Mouse (Mus musculus): ENCODE results near the gene Hirip3. TPM values are rescaled to one million over a fixed set of nuclear protein-coding genes. Genes with fewer than 3 reads are reported as not detected.

Gene Hirip3
- polyA plus RNA-seq, 1 experiment from 2014 or later, result 19.0 TPM

DNA sequence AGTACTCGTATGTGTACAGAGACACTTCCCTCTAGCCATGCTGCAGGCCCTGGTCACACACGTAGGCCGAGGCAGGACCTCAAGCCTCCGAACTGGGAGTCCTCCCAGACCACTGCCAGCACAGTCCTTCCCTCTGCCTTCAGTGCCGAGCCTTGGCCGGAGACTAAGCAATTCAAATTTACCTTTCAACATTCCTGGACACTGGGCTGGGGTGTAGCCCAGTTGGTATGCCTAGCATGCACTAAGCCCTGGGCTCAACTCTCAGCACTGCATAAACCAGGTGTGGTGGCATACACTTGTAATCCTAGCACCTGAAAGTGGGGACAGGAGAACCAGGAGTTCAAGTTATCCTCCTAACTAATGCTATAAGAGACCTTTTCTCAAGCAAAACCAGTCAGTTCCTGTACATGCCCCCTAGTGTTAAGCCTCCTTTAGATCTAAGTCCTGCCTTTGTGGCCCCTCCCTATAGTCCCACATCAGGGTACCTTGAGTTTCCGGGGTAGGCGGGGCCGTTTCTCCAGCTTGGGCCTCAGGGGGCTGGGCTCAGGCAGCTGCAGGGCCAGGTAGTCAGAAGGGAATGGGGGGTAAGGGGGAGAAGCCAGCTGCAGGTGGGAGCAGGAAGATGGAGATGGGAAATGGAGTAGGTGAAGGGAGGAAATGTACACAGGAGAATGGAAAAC lies 4.9 kb upstream of the Hirip3 start:
- Histone ChIP-seq H3K36me3 (peaks cover 76% of the 10 kb centered on the region), H3K9ac (no peak overlapping the region), H3K9me3 (no peaks in the 10 kb centered on the region), H3K27ac (replicated peaks) (no peak overlapping the region), H3K4me3 (no peak overlapping the region), H3K27me3 (no peaks in the 10 kb centered on the region), H3K4me2 (no peak overlapping the region), H3K4me1 (replicated peaks) (peaks cover 11% of the 10 kb centered on the region)
- WGBS, result 75% methylated on average over 9 of the region's 9 CpGs
- ATAC-seq (ENCODE audit: low read depth), result no peak

DNA sequence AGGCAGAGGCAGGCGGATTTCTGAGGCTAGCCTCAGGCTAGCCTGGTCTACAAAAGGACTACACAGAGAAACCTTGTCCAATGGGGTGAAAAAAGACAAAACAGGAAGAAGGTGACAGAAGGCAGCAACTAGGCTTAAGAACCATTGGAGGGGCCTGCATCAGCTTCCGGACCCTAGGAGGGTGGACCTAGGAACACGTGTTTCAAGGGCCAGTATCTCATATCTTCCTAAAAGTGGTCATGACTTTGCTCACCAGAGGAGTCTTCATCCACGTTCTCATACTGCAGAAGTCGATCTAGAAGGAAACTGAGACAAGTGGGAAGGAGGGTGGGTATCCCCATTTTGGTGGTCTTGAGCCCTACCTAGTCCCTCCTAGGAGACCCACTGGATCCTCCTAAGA lies 785 bp upstream of the Hirip3 start:
- Histone ChIP-seq H3K9ac (peak overlapping the region; percentile 77), H3K27ac (replicated peaks) (peak overlapping the region; percentile 84; the same call in 1 of the 2 replicates), H3K4me2 (peak overlapping the region; percentile 89), H3K4me1 (replicated peaks) (peaks cover 31% of the 10 kb centered on the region), H3K36me3 (peaks cover 59% of the 10 kb centered on the region), H3K27me3 (no peaks in the 10 kb centered on the region), H3K4me3 (peak overlapping the region; percentile 64), H3K9me3 (no peaks in the 10 kb centered on the region)
- WGBS, result 77% methylated on average over 5 of the region's 5 CpGs
- ATAC-seq (ENCODE audit: low read depth), result no peak

DNA sequence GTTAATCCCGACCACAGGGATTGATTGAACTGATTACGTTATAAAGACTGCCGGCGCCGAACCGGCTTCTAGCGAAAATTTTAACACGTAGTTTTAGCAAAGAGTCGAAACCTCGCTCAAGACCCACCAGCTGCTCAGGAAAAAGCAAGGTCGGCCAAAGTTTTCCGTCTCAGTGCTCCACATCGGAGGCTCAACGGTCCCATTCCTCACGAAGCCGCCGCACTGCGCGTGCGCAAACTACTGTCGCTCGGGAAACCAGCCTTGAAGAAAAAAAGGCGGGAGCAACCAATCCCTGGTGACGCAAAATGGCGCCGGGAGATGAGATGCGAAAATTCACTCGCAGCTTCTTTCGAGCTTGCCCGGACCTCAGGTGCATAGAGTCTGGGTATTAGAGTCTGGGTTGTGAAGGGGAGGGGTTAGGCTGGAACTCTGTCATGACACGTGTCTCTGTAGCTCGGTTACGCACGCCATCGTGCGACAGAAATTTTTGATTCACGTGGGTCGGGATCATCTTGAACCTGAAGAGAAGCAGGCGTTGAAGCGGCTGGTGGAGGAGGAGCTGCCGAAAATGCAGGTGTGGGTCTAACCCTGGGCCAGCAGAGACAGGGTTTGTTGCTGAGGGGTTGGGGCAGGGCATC lies 494 bp downstream of the Hirip3 start, which contains the start of gene Ino80e:
Gene Ino80e, minus strand, starts transcription at position 231 of the 638 bp plus-strand sequence.
- peak; percentile 76 for ATAC-seq (ENCODE audit: low read depth)
- peak within 1 kb of the TSS; percentile 84 for H3K27ac ChIP-seq (replicated peaks)
- peak within 1 kb of the TSS; percentile 89 for H3K4me2 ChIP-seq
- H3K27me3 ChIP-seq, result no peaks in the 10 kb centered on the region
- H3K4me1 ChIP-seq (replicated peaks), result peaks cover 31% of the 10 kb centered on the region
- peak within 1 kb of the TSS; percentile 64 for H3K4me3 ChIP-seq
- WGBS, result under 1% methylated on average over 41 of the region's 41 CpGs
- H3K9me3 ChIP-seq, result no peaks in the 10 kb centered on the region
- peaks cover 59% of the 10 kb centered on the region for H3K36me3 ChIP-seq
- H3K9ac ChIP-seq, result peak within 1 kb of the TSS; percentile 77

DNA sequence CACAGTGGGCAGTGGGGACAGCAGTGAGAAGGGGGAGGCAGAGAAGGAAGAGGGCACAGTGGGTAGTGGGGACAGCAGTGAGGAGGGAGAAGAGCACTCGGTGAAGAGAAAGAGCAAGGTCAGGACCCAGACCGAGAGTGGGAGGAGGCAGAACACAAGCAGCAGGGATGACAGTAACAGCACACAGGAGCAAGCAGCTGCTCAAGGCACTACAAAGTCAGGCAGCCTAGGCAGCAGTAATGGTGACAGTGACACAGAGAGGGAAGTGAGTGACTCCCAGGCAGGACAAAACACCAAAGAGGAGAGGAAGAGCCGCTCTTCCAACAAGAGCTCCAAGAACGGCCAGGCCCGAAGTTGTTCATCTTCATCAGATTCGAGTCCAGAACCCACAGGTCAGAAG lies 2.0 kb downstream of the Hirip3 start:
- H3K36me3 ChIP-seq, result peaks cover 63% of the 10 kb centered on the region
- no peaks in the 10 kb centered on the region for H3K9me3 ChIP-seq
- peaks cover 31% of the 10 kb centered on the region for H3K4me1 ChIP-seq (replicated peaks)
- peak overlapping the region; percentile 77 for H3K9ac ChIP-seq
- 58% methylated on average over 6 of the region's 6 CpGs for WGBS
- H3K27me3 ChIP-seq, result no peaks in the 10 kb centered on the region
- H3K4me2 ChIP-seq, result peak overlapping the region; percentile 89
- 0 out of 2 replicates have a peak overlapping the region, but pooled peaks have one; percentile 84 for H3K27ac ChIP-seq (replicated peaks)
- ATAC-seq (ENCODE audit: low read depth), result no peak
- no peak overlapping the region for H3K4me3 ChIP-seq

DNA sequence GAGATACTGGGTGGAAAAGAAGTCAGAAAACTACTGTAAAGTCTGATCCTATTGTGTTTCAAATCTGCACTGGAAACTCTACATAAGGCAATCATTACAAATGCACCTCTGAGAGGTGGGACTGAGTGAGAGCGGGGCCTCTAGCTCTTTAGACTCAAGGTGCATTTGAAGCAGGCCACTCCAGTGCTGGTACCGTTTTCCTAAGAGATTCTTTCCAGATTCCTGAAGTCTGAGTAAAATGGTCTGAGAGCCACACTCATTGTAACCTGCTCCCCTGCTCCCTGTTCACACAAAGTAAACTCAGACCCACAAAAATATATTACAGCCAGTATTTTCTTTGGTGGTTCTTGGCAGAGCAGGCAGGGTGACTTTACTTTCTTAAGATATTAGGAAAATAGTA lies 5.8 kb downstream of the Hirip3 start:
- peaks cover 89% of the 10 kb centered on the region for H3K36me3 ChIP-seq
- ATAC-seq (ENCODE audit: low read depth), result no peak
- 88% methylated on average over 2 of the region's 2 CpGs for WGBS
- no peaks in the 10 kb centered on the region for H3K27me3 ChIP-seq
- H3K4me2 ChIP-seq, result no peak overlapping the region
- H3K4me1 ChIP-seq (replicated peaks), result peaks cover 19% of the 10 kb centered on the region
- H3K9me3 ChIP-seq, result no peaks in the 10 kb centered on the region
- no peak overlapping the region for H3K9ac ChIP-seq
- H3K27ac ChIP-seq (replicated peaks), result no peak overlapping the region
- H3K4me3 ChIP-seq, result no peak overlapping the region

DNA sequence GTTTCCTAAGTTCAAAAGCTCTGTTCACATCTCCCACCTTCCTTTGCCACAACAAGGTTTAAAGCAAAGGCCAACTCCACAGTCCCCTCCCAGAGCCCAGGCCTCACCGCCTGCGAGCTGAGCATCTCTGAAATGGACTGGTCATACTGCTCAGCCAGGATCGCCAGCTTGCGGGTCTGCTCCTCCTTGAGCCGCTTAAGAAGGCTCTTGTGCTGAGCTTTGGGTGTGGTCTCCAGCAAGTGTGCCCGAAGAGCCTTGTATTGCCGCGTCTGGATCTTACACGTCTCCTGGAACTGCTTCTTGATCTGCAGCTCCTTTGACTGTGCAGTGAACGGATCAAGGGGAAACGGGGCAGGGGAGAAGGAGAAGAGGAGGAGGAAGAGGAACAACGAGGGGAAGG lies 6.2 kb downstream of the Hirip3 start:
- Histone ChIP-seq H3K9ac (no peak overlapping the region), H3K4me3 (no peak overlapping the region), H3K27ac (replicated peaks) (no peak overlapping the region), H3K9me3 (no peaks in the 10 kb centered on the region), H3K4me2 (no peak overlapping the region), H3K4me1 (replicated peaks) (peaks cover 15% of the 10 kb centered on the region), H3K36me3 (peaks cover 94% of the 10 kb centered on the region), H3K27me3 (no peaks in the 10 kb centered on the region)
- 92% methylated on average over 12 of the region's 12 CpGs for WGBS
- ATAC-seq (ENCODE audit: low read depth), result no peak

DNA sequence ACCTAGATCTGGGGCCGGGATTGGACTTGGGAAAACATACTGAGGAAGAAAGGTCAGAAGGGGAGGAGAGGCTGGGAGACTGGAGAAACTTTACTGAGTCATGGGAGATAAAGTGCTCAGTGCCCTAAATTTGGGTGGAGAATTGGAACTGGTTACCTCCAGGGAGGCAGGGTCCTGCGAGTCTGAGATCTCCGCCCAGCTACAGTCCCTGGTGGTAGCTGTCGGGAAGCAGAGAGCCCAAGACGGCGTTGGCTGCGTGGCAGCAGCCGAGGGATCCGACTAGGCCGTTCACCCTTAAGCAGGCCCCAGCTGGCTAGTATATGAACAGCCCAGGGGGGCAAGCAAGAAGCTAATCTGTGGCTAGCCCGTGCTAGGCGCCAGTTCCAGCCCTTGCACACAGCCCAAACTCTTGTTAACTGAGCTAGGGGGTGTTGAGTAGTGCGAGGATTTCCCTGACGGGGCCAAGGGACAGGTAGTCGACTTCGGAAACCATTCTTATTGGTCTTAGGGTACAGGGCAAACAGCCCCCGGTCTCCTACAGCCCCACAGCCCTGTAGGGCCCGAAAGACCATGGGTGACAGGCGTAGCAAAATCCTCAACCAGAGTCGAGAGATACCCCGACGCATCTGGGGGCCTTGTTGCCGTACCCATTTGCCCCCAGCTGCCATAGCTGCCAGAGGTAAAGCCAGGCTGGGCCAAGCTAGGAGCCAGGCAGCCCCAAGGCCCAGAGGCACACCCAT lies 8.2 kb downstream of the Hirip3 start:
- Histone ChIP-seq H3K4me1 (replicated peaks) (no peaks in the 10 kb centered on the region), H3K36me3 (peaks cover 100% of the 10 kb centered on the region), H3K27me3 (no peaks in the 10 kb centered on the region), H3K9ac (no peak overlapping the region), H3K27ac (replicated peaks) (no peak overlapping the region), H3K4me3 (no peak overlapping the region), H3K4me2 (no peak overlapping the region), H3K9me3 (no peaks in the 10 kb centered on the region)
- ATAC-seq (ENCODE audit: low read depth), result no peak
- 91% methylated on average over 23 of the region's 23 CpGs for WGBS

DNA sequence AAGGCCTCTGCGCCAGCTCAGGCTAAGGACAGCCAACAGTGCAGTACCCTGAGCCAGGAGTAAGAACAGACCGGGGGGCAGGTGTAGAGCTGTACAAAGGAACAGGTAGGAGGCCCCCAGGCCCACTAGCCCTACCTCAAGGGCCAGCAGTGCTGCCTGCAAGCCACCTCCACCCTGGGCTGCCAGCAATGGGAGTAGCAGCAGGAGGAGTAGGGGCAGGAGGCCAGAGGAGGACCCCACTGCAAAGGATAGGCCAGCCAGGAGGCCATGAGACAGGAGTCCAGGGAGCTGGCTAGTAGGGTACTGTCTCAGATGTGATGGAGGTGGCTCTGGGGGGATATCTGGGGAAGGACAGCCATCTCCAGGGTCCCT lies 8.7 kb downstream of the Hirip3 start:
- Histone ChIP-seq H3K4me1 (replicated peaks) (no peaks in the 10 kb centered on the region), H3K36me3 (peaks cover 100% of the 10 kb centered on the region), H3K27me3 (no peaks in the 10 kb centered on the region), H3K4me2 (no peak overlapping the region), H3K27ac (replicated peaks) (no peak overlapping the region), H3K9ac (no peak overlapping the region), H3K4me3 (no peak overlapping the region), H3K9me3 (no peaks in the 10 kb centered on the region)
- WGBS, result 100% methylated on average over 2 of the region's 2 CpGs
- ATAC-seq (ENCODE audit: low read depth), result no peak

DNA sequence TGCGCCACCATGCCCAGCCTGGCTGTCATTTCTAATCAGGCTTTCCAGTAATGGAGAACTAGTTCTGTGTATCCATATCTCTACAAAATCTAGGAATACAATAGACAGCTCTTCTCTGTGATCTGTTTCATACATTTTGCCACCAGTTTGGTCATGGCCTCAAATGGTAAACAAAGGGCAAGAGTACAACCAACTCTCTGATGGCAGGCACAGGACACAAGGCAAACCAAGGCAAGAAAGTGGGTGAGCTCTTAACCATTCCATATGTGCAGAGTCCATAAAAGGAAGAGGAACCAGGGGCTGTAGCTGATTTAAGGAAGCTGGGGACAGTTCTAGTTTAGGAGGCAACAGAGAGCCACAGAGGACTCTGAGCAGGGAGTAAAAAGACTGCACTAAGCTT lies 15.5 kb downstream of the Hirip3 start:
- ATAC-seq (ENCODE audit: low read depth), result no peak
- 97% methylated on average over 1 of the region's 1 CpGs for WGBS

DNA sequence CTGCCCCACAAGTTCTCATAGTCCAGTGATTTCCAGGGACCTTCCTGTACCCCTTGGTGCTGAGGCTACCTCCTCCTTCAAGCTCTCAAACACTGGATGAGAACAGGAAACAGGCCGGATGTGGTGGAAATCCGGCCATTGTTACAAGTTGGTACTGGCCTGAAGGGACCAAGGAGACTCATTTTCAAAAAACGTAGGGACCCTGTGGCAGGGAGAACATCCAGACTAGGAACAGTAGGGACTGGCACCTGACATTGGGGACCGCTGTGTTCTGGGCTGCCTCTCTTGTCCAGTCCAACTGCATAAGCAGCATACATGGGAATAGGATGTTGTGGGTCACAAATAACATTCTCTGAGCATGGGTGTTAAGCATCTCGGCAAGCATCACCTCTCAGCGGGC lies 19.3 kb downstream of the Hirip3 start:
- Histone ChIP-seq H3K27ac (replicated peaks) (0 out of 2 replicates have a peak overlapping the region, but pooled peaks have one; percentile 33), H3K4me1 (replicated peaks) (peaks cover 40% of the 10 kb centered on the region), H3K4me2 (peak overlapping the region; percentile 99), H3K36me3 (peaks cover 48% of the 10 kb centered on the region), H3K4me3 (peak overlapping the region; percentile 91; the same call in 1 of the 2 replicates), H3K9ac (peak overlapping the region; percentile 94), H3K9me3 (no peaks in the 10 kb centered on the region), H3K27me3 (no peaks in the 10 kb centered on the region)
- WGBS, result 76% methylated on average over 6 of the region's 6 CpGs
- ATAC-seq (ENCODE audit: low read depth), result no peak

More for the DNA sequence above, 15.5 kb downstream of the Hirip3 start:
- no peaks in the 10 kb centered on the region for H3K9me3 ChIP-seq
- no peak overlapping the region for H3K4me3 ChIP-seq
- H3K4me2 ChIP-seq, result no peak overlapping the region
- H3K27me3 ChIP-seq, result no peaks in the 10 kb centered on the region
- no peak overlapping the region for H3K27ac ChIP-seq (replicated peaks)
- H3K4me1 ChIP-seq (replicated peaks), result peaks cover 24% of the 10 kb centered on the region
- H3K36me3 ChIP-seq, result peaks cover 82% of the 10 kb centered on the region
- H3K9ac ChIP-seq, result no peak overlapping the region

DNA sequence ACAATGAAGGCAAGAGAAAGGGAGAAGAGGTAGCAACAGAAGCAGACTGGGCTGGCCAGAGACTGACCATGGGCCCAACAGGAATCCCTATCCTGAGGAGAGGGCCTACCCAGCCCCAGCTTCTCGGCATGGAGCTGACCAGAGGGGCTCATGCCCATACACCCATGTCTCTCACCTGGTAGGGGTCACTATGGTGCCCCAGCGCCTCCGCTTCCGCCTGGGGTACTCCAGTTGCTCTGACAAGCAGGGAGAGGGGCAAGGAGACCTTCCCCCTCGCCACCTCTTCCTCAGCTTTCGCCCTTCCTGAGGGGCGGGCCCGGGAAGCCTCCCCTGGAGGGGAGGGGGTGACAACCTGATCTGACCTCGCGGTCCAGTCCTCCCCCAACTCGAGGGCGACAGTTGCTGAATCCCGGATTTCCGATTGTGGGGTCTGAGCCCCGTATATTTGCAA lies 22.0 kb downstream of the Hirip3 start:
- under 1% methylated on average over 15 of the region's 15 CpGs for WGBS

More for the DNA sequence above, 22.0 kb downstream of the Hirip3 start:
- Histone ChIP-seq H3K9me3 (no peaks in the 10 kb centered on the region), H3K4me1 (replicated peaks) (peaks cover 40% of the 10 kb centered on the region), H3K9ac (peak overlapping the region; percentile 94), H3K4me3 (peak overlapping the region; percentile 91), H3K36me3 (peaks cover 20% of the 10 kb centered on the region), H3K27me3 (no peaks in the 10 kb centered on the region), H3K4me2 (peak overlapping the region; percentile 99), H3K27ac (replicated peaks) (peak overlapping the region; percentile 95)
- ATAC-seq (ENCODE audit: low read depth), result no peak
